Mouse (Mus musculus): ENCODE results near the gene Dyx1c1.

GRCm38 (mm10) chr9:72913551-72913950, 45.0 kb upstream of the Dyx1c1 start:
- no peak for TF ChIP-seq POLR2A (IDR thresholded peaks at IDR 0.05; ENCODE audit: insufficient read depth, low read depth, low read length)
- no peak for TF ChIP-seq CTCF (IDR thresholded peaks at IDR 0.05; ENCODE audit: insufficient read depth, low read depth, low read length)
